Mouse (Mus musculus): ENCODE data around the gene Gm3250.
"Not testable (repeated sequence)": the region's sequence is repeated elsewhere in the genome, so short reads cannot be mapped to it uniquely, and the experiment has no call there.

The Gm3250 gene

DNA sequence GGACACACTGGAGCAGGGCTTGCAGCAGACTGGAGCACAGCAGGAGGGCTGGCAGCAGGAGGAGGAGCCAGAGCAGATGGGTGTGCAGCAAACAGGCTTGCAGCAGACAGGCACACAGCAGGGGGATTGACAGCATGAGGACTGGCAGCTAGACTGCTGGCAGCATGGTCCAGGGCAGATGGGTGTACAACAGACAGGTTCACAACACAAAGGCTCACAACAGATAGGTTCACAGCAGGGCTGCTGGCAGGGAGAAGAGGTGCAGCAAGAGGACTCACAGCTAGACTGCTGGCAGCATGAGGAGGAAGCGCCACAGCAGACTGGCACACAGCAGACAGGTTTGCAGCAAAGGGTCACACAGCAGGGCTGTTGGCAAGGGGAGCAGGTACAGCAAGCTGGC, 31.7 kb downstream of the Gm3250 start:
- not testable (repeated sequence) for DNase-seq

DNA sequence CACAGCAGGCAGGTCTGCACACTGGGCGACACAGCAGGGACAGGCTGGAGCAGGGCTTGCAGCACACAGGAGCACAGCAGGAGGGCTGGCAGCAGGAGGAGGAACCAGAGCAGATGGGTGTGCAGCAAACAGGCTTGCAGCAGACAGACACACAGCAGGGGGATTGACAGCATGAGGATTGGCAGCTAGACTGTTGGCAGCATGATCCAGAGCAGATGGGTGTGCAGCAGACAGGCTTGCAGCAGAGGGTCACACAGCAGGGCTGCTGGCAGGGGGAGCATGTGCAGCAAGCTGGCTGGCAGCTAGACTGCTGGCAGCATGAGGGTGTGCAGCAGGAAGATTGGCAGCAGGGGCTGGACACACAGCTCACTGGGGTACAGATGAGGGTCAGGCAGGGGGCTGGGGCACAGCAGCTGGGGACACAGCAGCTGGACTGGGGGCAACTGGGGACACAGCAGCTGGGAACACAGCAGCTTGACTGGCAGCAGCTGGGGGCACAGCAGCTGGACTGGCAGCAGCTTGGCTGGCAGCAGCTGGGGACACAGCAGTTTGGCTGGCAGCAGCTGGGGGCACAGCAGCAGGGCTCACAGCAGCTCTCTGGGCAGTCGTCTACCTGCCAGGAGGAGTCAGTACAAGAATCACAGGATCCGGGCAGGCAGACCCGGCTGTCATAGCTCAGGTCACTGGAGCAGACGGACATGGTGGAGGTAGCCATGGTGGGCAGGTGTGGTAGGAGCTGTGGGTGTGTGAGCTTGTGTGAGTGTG, 40.2 kb downstream of the Gm3250 start, which contains the start of gene Gm18596:
Gm18596 (minus strand) TSS at position 715 of the 765 bp plus-strand sequence.
- not testable (repeated sequence) for DNase-seq

- DNase-seq, result no peak
Measured at GRCm38 (mm10) chr10:77738929-77739328, 43.4 kb downstream of the Gm3250 start.

GRCm38 (mm10) chr10:77735928-77736327, 46.4 kb downstream of the Gm3250 start:
- no peak for DNase-seq
